Comparison of ENCODE assay signal across 11 mouse cellular contexts in genomic region chr3:132747766-132748165, GRCm38 (mm10).
DNase-seq lines count a peak whose midpoint lies in the region; ATAC-seq and TF ChIP-seq lines count a peak whose summit lies in the region.
"Had no signal": no experiment of that assay in that cellular context is flagged by ENCODE, and none has a peak within 500 bp of the region (broad histone marks: within the 10 kb centered on the region; RNA-seq: fewer than 3 reads in every experiment).

No protein-coding gene starts in this region.

- peaks cover 6% of the 10 kb centered on the region; the same call in 1 of the 2 replicates for H3K4me1 ChIP-seq in heart, postnatal 0 days (ENCODE audit: control insufficient read depth, insufficient read depth)
- H3K4me1 ChIP-seq in liver, embryonic 11.5 days (replicated peaks; ENCODE audit: control insufficient read depth, insufficient read depth, low read length), result no peaks in the 10 kb centered on the region; the same call in 1 of the 2 replicates

- peak; percentile 69 for ATAC-seq in heart, postnatal 0 days (ENCODE audit: insufficient read depth, low read depth)
- ATAC-seq in liver, embryonic 11.5 days (replicated peaks; ENCODE audit: low FRiP score), result peak; percentile 72
- ATAC-seq: intestine, postnatal 0 days had no signal

- no peak for TF ChIP-seq EP300 in heart, postnatal 0 days (IDR thresholded peaks at IDR 0.05; ENCODE audit: low read depth)

- no peaks in the 10 kb centered on the region for H3K27me3 ChIP-seq in heart, postnatal 0 days (ENCODE audit: control insufficient read depth, insufficient read depth, low read length)
- no peaks in the 10 kb centered on the region for H3K27me3 ChIP-seq in C2C12 (ENCODE audit: control insufficient read depth, insufficient read depth, insufficient read length)
- H3K27me3 ChIP-seq in liver, embryonic 11.5 days (replicated peaks; ENCODE audit: control insufficient read depth, insufficient read depth, low read length), result no peaks in the 10 kb centered on the region

- DNase-seq in embryo, embryonic 10 days (ENCODE audit: low spot score), result peak; percentile 13
- DNase-seq in embryo, embryonic 9.5 days (ENCODE audit: extremely low spot score), result no peak
- DNase-seq in heart, postnatal 0 days (ENCODE audit: low spot score), result peak; percentile 12
- no peak for DNase-seq in heart, adult 9 months (ENCODE audit: low spot score in 2 of 2)
- DNase-seq in liver, embryonic 11.5 days (ENCODE audit: low spot score), result peak; percentile 39
- DNase-seq in Muller cell, postnatal 12 days (ENCODE audit: inconsistent ontology term), result no peak
- DNase-seq in cerebellum, postnatal 25 days, result no peak
- DNase-seq: gastrocnemius, postnatal 25 days had no signal

- 7% methylated on average over 14 of the region's 14 CpGs for WGBS in heart, postnatal 0 days
- 31% methylated on average over 14 of the region's 14 CpGs for WGBS in liver, embryonic 11.5 days

- H3K27ac ChIP-seq in heart, postnatal 0 days (ENCODE audit: low read depth), result no peak overlapping the region
- no peak overlapping the region for H3K27ac ChIP-seq in liver, embryonic 11.5 days (ENCODE audit: low read depth, low read length)
- H3K27ac ChIP-seq: hindbrain, embryonic 14.5 days had no signal

- no peak for TF ChIP-seq CTCF in heart, postnatal 0 days (IDR thresholded peaks at IDR 0.05; ENCODE audit: low read depth)
- no peak for TF ChIP-seq CTCF in C2C12 (IDR thresholded peaks at IDR 0.05; ENCODE audit: control insufficient read depth, insufficient read depth, insufficient read length)

- no peak overlapping the region for H3K4me3 ChIP-seq in heart, postnatal 0 days (ENCODE audit: low read depth, low read length)
- no peak overlapping the region for H3K4me3 ChIP-seq in C2C12 (ENCODE audit: insufficient read depth, poor library complexity, severe bottlenecking)
- H3K4me3 ChIP-seq in liver, embryonic 11.5 days (ENCODE audit: low read depth, low read length), result no peak overlapping the region

- H3K9me3 ChIP-seq in heart, postnatal 0 days (replicated peaks; ENCODE audit: control insufficient read depth, low read length), result no peaks in the 10 kb centered on the region
- H3K9me3 ChIP-seq in liver, embryonic 11.5 days (ENCODE audit: control insufficient read depth, low read length), result no peaks in the 10 kb centered on the region

- H3K79me2 ChIP-seq in C2C12 (ENCODE audit: control insufficient read depth, insufficient read depth), result no peaks in the 10 kb centered on the region

- no peaks in the 10 kb centered on the region for H3K79me3 ChIP-seq in C2C12 (ENCODE audit: low read depth)

- no peak overlapping the region for H3ac ChIP-seq in C2C12 (ENCODE audit: control insufficient read depth, insufficient read length, low read depth)

- peaks cover 12% of the 10 kb centered on the region for H3K36me3 ChIP-seq in heart, postnatal 0 days (replicated peaks; ENCODE audit: control insufficient read depth, insufficient read depth, low read length)
- peaks cover 6% of the 10 kb centered on the region for H3K36me3 ChIP-seq in C2C12 (ENCODE audit: control insufficient read depth, insufficient read depth)
- H3K36me3 ChIP-seq in liver, embryonic 11.5 days (ENCODE audit: control insufficient read depth, insufficient read depth, low read length), result no peaks in the 10 kb centered on the region

- no peak overlapping the region for H3K9ac ChIP-seq in heart, postnatal 0 days (replicated peaks; ENCODE audit: low read depth, low read length)
- no peak overlapping the region for H3K9ac ChIP-seq in liver, embryonic 11.5 days (ENCODE audit: low read depth, low read length)
- H3K9ac ChIP-seq: hindbrain, embryonic 14.5 days had no signal

- H3K4me2 ChIP-seq in heart, postnatal 0 days (ENCODE audit: low read depth, low read length), result peak overlapping the region; percentile 10; the same call in 1 of the 2 replicates
- H3K4me2 ChIP-seq in liver, embryonic 11.5 days, result peak overlapping the region; percentile 15; the same call in 1 of the 2 replicates
- H3K4me2 ChIP-seq: hindbrain, embryonic 14.5 days had no signal

TF ChIP-seq in C2C12, 6 proteins besides CTCF, POLR2A, EP300 and RAD21:
- no peak for TF ChIP-seq MAX (IDR thresholded peaks at IDR 0.05)
- no peak for TF ChIP-seq USF1 (IDR thresholded peaks at IDR 0.05; ENCODE audit: low read depth)
- peak; percentile 24 for TF ChIP-seq MYOD1 (IDR thresholded peaks at IDR 0.05; ENCODE audit: control insufficient read depth, insufficient read length, low read depth)
TF ChIP-seq in C2C12: peak in this region for 1.

Comparison
In these comparisons a context has a peak if more than half of its experiments do, and no peak if none do; other contexts are left out.
1. DNase-seq: peak in embryo, embryonic 10 days (single experiment), heart, postnatal 0 days (single experiment) and liver, embryonic 11.5 days (single experiment); none in embryo, embryonic 9.5 days (single experiment), heart, adult 9 months (0 of 2), Muller cell, postnatal 12 days (single experiment) and cerebellum, postnatal 25 days (0 of 2).